Mouse (Mus musculus): ENCODE results near the gene Pcgf2.

Gene Pcgf2

DNA sequence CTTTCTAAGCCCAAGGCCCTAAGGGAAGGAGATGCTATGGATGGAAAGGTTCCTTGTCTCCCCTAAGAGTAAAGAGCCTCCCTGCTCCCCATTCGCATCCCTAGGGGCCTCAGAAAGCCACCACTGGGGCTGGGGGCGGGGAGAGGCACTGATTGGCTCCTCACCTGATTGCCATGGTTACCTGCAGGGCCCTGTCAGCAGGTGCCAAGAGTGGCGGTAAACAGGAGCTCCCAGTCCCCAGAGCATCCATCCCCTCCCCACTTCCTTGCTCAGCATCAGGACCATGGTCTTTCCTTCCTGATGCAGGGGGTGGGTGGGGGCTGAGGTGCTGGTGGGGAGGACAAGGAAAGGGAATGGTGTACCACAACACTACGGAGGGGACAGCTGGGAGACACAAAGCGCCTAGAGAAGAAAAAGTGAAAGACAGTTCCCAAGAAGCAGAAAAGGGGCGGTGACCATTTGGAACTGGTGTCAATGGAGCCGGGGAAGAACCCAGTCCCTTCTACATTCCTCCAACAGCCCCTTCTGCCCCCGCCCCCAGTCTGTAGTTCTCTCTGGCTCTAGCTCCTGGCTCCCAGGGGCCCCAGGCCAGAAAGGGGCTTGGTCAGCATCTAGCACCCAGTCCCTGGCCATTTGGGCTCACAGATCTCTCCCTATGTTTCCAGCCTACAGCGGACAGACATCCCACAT is 4.4 kb downstream of the Pcgf2 start:
- no peak for DNase-seq (ENCODE audit: low spot score in 2 of 2)

DNA sequence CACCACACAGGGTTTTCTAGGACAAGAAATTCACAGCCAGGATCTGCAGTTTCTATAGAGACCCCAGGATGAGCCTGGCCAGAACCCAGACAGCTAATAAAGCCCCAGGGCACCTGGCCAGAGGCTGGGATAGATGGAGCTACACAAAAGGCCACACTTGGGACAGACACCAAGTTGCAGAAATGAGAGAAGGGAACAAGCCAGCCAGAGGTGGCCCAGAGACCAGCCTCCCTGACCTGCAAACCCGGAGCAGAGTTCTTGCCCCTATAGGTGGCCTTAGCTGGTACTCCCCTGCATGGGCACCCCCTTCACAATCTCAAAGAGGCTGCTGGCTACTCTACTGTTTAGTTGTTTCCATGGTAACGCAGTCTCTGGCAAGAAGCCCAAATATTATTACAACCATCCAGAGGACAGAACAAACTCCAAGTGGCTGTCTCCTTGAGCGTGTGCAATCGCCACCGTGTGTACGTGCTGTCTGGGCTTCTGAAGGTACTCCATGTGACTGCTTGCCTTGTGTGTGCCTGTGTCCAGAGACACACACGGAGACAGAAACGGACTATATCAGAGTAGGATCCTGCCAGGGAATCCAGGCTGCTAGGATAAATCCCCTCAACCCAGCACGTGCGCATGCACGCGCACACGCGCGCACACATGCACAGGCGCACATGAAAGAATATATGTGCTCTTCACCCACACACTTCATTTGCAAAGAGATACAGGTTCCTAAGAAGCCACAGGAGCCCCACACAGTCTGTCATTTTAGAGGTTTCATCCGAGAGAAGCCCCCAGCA is 5.2 kb downstream of the Pcgf2 start:
- DNase-seq (ENCODE audit: low spot score in 2 of 2) = no peak

DNA sequence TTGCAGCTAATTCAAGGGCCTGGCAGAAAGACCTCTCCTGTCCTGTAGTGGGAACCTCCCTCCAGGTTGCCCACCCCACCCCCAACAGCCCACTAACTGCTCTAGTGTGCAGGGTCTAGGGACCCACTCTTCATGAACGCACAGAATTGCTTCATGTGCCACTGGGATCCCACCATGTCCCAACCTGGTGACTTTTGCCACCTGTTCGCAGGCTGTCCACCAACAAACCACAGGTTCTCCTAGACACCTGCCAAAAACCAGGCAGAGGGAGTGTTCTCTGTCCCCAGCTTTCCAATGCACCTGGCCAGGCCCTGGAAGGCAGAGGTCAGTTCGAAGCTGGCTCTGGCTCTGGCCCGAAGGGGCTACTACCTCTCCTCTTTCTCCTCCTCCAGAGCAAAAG is 5.9 kb downstream of the Pcgf2 start:
- DNase-seq (ENCODE audit: low spot score in 2 of 2) = no peak

DNA sequence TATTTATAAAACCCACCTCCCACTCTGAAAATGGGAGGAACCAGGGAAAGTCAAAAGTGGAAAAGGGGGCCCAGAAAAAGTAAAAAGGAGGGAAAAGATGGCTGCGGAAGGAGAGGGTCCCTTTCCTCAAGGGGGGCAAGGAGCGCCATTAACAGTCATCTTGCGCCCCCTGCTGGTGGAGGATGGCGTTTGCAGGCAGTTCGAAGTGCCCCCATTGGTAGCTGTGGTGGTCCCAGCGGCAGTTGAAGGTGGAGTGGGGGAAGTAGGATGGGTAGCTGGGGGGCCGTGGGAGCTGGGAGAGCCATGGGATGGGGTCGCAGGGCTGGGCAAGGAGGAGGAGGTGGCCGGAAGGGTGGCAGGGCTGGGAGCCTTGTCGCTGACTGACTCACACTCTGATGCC is 10.4 kb downstream of the Pcgf2 start:
- peak; percentile 44 to 73 for DNase-seq (ENCODE audit: low spot score in 2 of 2)

DNA sequence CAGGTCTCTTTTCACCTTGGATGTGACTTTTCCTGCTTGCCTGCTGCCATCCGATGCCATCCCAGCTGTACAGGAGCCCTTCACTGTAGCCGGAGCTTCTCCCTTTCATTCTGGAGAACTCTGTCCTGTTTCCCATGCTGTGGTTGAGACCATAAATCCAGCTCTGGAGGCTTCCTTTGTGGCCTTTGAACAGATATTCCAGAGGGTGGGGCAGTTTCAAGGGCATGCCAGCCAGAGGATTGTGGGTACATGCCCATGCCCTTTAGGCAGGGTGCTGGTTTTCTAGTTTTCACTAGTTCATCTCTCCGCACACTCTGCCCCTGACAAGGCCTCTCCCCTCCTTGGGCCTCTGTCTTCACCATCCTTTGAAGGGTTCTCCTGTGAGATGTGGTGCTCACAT is 13.2 kb downstream of the Pcgf2 start:
- DNase-seq (ENCODE audit: low spot score in 2 of 2) = no peak

DNA sequence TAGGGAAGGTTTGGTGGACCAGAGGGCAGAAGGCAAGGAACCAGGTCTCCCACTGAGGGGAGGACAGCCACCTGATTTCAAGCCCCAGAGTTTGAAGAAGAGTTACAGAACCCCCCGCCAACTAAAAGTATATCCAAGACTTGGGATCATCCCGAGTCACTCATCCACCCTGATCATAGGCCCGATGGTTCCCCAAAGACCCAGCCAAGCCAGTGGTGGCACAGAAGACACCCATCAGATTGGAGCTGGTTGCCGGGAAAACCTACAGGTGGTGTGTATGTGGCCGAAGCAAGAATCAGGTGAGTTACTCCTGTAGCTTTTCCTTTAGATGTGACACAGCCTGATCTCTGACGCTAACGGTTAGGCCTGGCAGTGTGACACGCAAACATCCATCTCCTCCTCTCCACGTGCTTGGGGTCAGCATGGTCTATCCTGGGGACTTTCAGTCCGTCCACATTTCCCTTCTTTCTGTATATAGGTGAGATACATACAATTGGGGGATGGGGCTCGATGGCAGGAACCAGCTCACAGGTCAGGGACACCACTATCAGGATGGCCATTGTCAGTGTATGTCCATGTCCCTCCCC is 13.9 kb downstream of the Pcgf2 start:
- DNase-seq (ENCODE audit: low spot score in 2 of 2) = no peak

DNA sequence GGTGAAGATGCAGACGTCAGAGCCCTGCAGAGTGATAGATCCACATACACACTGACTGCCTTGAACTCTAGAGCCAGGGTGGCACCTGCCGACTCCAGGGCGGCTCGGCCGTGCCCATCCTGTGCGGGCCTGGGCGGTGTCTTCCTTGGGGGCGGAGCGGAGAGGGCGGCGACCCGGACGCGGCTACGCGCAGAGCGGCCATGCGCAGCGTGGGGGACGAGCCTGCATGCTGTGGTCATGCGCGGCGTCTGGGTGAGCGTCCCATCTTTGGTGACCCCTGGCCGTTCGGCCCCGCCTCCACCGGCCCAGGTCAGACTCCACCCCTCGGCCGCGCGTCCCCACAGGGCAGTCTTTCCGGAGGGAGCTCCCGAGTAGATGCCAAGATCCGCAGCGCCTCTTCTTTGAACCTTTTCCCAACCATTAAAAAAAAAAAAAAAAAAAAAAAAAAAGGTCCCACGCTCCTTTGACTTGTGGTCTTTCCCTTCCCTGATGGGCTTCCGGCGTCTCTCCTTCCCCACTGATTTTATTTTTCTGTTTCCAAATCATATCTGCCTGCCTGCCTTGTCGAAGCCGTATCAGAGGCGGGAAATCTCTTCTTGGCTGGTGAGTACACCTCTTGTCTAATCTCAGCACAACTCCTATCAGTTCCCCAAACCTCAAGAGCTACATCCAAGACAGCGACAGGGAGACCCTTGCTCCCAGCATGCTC is 14.5 kb downstream of the Pcgf2 start, which contains the start of gene Cisd3:
Cisd3 (plus strand) TSS at position 214 of the 709 bp plus-strand sequence.
- DNase-seq (ENCODE audit: low spot score in 2 of 2) = peak; percentile 72 to 77

DNA sequence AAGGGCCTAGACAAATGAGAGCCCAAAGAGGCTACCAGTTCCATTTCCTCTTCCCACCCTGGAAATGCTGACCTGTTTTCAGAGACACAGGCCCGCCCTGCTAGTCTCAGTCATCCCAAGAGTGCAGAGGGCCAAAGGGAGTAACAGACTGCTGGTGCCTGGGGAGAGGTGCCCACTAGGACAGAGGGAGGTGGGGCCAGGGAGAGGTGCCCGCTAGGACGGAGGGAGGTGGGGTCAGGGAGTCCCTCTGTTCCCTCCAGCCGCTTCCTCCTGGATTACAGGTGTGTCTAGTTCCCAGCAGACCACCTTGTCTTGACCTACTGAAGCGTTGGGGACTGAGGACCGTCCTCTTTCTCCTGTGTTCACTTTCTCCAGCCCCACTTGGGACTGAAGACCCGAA is 15.5 kb downstream of the Pcgf2 start:
- no peak for DNase-seq (ENCODE audit: low spot score in 2 of 2)

DNA sequence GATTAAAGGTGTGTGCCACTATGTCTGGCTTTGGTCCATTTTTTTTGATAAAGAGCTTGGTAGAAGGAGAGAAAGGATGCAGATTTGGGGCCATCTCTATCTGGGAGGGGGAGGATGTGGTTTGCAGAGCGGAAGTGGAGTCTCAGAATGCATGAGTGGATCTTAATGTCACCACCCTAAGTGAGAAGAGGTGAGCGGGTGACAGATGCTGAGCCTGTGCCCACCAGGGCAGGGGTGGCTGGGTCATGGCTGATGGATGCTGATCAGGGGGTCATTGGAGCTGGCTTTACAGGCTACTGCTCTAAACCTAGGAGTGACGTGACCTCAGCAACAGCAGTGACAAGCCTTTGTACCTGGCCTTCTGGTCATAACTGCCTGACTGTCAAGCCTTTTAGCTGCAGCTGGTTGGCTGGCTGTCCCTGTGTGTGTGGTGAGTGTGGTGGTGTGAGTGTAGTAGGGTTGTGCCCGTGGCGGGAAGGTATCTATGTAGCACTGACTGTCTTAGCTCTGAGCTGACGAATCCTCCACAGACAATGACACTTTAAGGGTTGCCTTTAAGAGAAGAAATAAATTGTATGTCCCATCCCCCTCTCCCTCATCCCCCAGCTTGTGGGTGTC is 16.1 kb downstream of the Pcgf2 start:
- DNase-seq (ENCODE audit: low spot score in 2 of 2) = peak; percentile 25 to 46

DNA sequence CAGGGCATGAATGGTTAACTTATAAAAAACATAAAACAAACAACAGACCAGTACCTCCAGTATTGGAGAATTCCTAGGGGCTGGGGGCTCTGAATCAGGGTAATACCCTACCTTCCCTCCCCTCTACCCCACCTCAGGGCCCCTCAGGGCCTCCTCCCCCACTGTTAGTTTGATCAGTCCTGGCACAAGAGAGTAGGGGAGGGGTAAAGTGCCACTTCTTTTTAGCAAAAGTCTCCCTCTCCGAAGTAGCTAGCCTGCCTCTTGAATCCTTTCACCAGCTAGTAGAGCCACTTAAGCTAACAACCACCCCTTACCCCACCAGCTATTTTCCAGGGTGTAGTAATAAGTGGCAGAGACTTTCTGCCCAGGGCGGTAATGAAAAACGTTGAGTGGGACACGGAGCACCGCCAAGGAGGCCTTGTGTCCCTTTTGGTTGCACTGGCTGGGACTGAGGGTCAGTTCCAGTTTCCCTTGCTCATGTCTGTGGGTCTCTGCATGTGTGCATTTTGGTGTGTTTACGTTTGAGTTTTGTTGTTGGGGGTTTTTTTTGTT is 17.7 kb downstream of the Pcgf2 start:
- no peak for DNase-seq (ENCODE audit: low spot score in 2 of 2)

DNA sequence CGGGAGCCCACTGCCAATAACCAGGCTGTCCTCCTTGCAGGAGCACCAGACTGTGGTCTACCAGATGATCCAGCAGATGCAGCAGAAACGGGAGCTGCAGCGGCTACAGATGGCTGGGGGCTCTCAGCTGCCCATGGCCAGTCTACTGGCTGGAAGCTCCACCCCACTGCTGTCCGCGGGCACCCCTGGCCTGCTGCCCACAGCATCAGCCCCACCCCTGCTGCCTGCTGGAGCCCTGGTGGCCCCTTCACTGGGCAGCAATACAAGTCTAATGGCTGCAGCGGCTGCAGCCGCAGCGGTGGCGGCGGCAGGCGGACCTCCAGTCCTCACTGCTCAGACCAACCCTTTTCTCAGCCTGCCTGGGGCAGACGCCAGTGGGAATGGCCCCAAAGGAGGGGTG is 19.9 kb downstream of the Pcgf2 start:
- no peak for DNase-seq (ENCODE audit: low spot score in 2 of 2)

DNA sequence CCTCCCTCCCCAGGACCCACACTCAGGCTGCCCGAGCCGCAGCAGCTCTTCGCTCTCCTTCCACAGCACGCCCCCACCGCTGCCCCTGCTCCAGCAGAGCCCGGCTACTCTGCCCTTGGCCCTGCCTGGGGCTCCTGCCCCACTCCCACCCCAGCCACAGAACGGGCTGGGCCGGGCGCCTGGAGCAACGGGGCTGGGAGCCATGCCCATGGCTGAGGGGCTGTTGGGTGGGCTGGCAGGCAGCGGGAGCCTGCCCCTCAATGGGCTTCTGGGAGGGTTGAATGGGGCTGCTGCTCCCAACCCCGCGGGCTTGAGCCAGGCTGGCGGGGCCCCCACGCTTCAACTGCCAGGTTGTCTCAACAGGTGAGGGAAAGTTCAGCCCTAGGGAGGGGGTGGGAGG is 22.0 kb downstream of the Pcgf2 start:
- DNase-seq (ENCODE audit: low spot score in 2 of 2) = no peak

DNA sequence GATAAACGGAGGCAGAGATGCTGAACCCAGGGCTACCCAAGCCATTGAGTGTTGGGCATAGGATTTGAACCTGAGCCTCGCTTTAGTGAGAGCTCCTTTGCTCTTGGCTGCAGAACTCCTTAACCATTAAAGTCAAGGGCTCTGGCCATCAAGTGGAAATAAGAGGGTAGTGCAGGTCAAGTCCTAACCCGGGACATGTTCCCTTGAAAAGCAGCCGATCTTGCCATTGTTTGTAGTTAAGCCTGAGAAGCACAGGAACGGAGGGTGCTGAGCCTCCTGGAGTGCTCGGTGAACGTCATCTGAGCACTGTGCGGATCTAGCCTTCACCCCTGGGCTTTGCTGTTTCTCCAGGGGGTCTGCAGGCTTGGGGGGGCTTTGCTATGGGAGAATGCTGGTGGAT is 22.5 kb downstream of the Pcgf2 start:
- DNase-seq (ENCODE audit: low spot score in 2 of 2) = no peak

DNA sequence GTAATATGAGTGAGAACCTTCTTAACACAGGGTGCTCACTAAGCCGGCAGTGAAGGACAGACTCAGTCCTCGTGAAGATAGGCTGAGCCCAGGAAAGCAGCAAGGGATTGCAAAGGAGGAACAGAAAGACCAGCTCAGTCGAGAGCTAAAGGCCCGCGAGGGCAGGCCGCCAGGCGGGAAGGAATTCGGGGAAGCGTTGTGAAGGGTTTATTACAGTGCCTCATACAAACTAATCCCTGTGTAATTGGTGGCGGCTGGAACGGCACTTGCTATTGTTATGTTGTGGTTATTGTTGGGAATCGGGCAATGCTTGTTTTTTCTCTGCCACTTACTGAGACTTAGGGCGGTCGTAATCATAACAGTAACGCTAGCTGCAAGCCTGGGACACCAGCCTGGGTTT is 22.9 kb downstream of the Pcgf2 start:
- no peak for DNase-seq (ENCODE audit: low spot score in 2 of 2)

DNA sequence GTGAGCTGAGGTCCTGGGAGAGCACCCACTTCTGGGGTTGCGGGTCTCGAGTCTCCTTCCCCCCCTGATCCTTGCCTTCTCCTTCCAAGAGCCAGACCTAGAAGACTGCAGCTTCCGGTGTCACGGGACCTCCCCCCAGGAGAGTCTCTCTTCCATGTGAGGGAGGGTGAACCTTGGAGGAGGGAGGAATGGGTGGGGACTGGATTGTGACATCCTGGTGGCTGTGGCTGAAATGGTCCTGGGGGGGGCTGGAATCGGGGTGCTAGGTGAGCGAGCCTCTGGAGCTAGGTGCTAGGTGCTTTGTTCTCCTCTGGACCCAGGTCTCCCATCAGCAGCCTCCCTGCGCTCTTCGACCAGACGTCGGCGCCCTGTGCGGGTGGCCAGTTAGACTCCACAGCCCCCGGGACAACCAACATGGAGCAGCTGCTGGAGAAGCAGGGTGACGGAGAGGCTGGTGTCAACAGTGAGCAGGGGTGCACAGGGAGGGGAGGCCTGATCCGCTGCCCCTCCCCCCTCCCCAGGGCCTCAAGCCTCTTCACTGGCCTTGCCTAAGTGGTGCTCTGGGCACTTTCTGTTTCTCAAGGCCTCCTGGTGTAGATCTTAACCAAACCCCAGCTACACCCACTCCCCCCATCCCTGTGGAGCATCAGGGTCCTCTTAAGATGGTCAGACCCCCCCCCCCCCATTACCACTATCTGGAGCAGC is 24.1 kb downstream of the Pcgf2 start:
- DNase-seq (ENCODE audit: low spot score in 2 of 2) = no peak

DNA sequence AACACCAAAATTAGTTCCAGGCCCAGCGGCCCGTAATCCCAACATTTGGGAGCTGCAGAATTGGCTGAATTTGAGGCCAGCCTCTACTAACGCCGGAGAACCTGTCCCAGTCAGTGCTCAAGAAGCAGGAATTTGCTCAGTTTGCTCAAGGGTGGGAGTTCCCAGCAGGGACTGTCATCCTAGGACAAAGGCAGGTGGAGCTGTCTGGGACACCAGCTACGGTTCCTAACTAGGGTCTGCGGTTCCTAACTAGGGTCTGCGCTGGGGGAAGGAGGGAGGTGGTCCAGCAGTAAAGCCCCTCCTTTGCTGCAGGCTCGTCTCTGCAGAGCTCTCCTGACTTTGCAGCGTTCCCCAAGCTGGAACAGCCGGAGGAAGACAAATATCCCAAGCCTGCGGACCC is 27.1 kb downstream of the Pcgf2 start:
- no peak for DNase-seq (ENCODE audit: low spot score in 2 of 2)

DNA sequence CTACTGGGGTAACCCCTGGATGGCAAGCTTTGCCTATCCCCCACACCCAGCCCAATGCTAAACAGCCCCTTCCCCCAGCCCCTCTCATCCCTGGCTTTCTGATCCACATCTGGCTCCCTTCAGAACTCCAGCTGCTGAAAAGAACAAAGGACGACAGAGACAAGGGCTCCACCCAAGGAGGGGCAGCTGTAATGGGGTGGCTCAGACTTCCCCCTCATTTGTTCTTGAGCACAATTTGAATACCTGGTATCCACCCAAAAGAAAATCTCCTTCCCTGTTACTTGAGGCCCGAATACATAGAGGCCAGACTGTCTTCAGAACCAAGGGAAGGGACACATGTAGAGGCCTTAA is 29.1 kb downstream of the Pcgf2 start:
- DNase-seq (ENCODE audit: low spot score in 2 of 2) = no peak

DNA sequence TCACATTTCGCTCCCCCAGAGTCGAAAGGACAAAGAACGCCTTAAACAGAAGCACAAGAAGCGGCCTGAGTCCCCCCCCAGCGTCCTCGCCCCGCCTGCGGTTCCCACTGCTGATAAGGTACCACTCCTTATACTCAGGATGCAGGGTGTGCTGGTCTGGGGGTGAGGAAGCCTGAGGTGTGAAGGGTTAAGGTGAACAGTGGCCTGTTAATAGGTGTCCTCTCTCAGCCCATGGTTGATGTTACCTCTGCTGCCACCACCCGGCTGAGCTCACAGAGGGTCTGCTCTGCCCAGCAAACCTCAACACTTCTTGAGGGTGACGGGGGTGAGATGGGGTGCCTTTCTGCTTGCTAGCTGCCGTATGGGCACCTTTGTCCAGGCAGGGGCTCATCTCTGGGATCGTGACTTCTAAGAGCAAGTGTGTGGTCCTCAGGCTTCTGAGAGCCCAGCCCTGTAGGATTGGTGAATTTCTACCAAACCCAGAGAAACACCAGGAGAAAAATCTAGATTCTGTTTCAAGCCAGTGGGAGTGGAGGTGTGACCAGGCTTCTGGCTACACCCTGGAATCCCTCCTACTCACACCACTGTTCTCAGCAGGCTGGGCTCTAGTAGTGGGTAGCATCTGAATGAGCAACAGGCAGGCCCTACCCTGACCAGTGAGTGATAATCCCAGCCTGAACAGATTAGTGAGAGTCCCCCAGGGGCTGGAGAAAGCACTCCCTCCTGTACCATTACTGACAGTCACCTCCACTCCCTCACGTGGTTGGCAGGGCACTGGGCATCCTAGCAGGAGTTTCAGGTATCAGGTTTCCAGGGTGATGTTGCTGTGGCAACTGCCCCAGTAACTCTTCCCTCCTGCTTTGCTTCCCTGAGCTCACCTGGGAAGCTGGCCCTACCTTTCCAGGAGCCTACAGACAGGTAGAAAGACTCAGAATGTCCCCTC is 29.8 kb downstream of the Pcgf2 start:
- DNase-seq (ENCODE audit: low spot score in 2 of 2) = no peak

DNA sequence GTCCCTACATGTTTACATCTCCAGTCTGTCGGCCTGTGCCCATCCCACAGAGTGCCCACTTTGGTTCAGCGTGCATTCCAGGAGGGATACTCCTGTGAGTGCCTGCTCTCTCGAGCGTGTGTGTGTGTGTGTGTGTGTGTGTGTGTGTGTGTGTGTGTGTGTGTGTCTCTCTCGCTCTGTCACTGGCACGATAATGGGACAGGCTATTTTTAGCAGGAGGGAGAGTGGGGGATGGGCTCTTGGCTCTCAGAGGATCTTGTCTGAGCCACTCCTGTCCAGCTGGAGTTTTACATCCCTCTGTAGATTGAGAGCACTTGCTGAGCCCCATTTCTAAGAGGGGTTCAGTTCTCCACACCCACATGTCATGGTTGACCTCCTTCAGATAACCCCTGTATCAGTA is 30.5 kb downstream of the Pcgf2 start:
- no peak for DNase-seq (ENCODE audit: low spot score in 2 of 2)

DNA sequence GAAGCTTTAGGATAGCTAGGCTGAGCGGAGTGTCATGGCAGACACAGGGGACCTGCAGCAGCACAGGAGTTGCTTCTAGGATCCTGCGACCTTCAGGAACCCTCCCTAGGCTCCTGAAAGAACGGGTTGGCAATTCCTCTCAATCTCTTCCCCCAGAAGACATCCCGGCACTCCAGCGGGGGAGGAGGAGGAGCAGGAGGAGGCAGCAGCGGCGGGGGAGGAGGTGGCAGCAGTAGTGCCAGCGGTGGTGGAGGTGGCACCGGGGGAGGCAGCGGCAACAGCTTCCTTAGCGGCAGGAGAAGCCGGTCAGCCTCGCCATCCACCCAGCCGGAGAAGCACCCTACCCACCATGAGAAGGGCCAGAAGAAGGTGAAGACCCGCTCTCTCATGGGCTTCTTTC is 31.0 kb downstream of the Pcgf2 start:
- no peak for DNase-seq (ENCODE audit: low spot score in 2 of 2)
